Mouse (Mus musculus) neural tube, embryonic 12.5 days (tissue): ENCODE data around the gene Ppp4r2. TPM values are rescaled to one million over a fixed set of nuclear protein-coding genes. Genes with fewer than 3 reads are reported as not detected.

ENCODE experiments used
- ATAC-seq: fragments of 200-750 bp; cut with Nextera tagmentation; 2 replicates; pipeline ENCODE4 v1.8.0; 2017; ENCODE audit warnings: low read depth, mild to moderate bottlenecking, moderate TSS enrichment, moderate library complexity; ENCODE audit not compliant: low FRiP score
- H3K27ac ChIP-seq: fragments of 300-500 bp; sonication (generic); 2 replicates; pipeline ENCODE4 v1.5.1; 2016
- H3K27me3 ChIP-seq: fragments of 300-500 bp; sonication (generic); replicated peaks from 2 replicates; pipeline ENCODE4 v1.6.1; 2016; ENCODE audit warnings: mild to moderate bottlenecking
- H3K36me3 ChIP-seq: fragments of 300-500 bp; sonication (generic); 2 replicates; pipeline ENCODE4 v1.6.1; 2016; ENCODE audit warnings: mild to moderate bottlenecking
- H3K4me1 ChIP-seq: fragments of 300-500 bp; sonication (generic); 2 replicates; pipeline ENCODE4 v1.6.1; 2016
- H3K4me2 ChIP-seq: fragments of 300-500 bp; sonication (generic); replicated peaks from 2 replicates; pipeline ENCODE4 v1.6.1; 2016; ENCODE audit warnings: mild to moderate bottlenecking
- H3K4me3 ChIP-seq: fragments of 300-500 bp; sonication (generic); 2 replicates; pipeline ENCODE4 v1.5.1; 2016
- H3K9ac ChIP-seq: fragments of 300-500 bp; sonication (generic); 2 replicates; pipeline ENCODE4 v1.6.1; 2016; ENCODE audit warnings: mild to moderate bottlenecking
- H3K9me3 ChIP-seq: fragments of 300-500 bp; sonication (generic); 2 replicates; pipeline ENCODE4 v1.6.1; 2016; ENCODE audit warnings: mild to moderate bottlenecking
- WGBS: fragments of 180-500 bp; shearing (Covaris S2); methylation state at CpG from one replicate; pipeline ENCODE4 v1.1.7; 2016; 5-methylcytosine and 5-hydroxymethylcytosine counted together
- polyA plus RNA-seq: library from polyadenylated mRNA; unstranded; fragments of >200 nt; fragmentation: Nextera tagmentation; extraction: Ambion mirVana; gene quantifications from 2 replicates; pipeline ENCODE4 v1.2.1, GENCODE M21; 2016

Gene Ppp4r2
- polyA plus RNA-seq, 1 experiment from 2014 or later: 25.2 TPM

DNA sequence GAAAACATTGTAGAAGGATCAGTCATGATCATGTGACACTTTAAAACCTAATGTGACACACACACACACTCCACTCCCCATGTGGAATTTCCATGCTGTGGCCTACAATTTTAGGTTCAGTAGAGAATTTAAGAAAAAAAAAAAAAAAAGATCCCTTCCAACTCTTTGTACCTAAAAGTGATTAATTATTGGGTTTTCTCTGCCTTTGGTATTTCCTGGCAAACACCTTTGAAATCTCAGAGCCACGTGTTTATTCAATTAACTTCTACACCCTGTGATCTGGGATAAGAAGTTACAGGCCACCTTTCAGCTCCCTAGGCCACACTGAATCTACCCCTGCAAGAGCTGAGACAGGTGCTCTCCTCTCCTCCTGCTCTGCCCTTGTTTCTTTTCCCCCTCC, 25.7 kb upstream of the Ppp4r2 start:
- H3K4me1 ChIP-seq: no peaks in the 10 kb centered on the region
- ATAC-seq: no peak
- H3K9ac ChIP-seq: no peak overlapping the region
- H3K4me2 ChIP-seq: no peak overlapping the region
- H3K4me3 ChIP-seq: no peak overlapping the region
- WGBS: 69% methylated on average over 1 of the region's 1 CpGs
- no peaks in the 10 kb centered on the region for H3K36me3 ChIP-seq
- no peaks in the 10 kb centered on the region for H3K27me3 ChIP-seq
- H3K27ac ChIP-seq: no peak overlapping the region
- H3K9me3 ChIP-seq: no peaks in the 10 kb centered on the region

DNA sequence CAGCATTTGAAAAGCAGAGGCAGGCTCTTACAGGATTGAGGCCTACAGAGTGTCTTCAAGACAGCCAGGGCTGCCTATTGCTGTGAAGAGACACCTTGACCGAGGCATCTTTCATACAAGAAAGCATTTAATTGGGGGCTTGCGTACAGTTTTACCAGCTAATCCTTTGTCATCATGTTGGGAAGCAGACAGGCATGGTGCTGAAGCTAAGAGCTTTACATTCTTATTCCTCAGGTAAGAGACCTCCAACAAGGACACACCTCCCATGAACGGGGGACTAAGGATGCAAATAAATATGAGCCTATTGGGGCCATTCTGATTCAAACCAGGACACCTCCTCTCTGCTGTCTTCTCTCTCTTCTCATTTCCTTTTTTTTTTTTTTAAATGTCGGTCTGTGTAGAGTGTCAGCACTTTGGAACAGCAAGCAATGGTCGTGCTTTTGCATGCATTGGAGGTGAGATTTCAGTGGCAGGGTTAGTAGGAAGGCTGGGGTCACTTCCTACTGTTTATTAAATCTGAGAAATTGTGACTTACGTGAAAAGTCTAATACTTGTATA, 25.1 kb upstream of the Ppp4r2 start:
- WGBS: 93% methylated on average over 6 of the region's 6 CpGs
- Histone ChIP-seq H3K4me3 (no peak overlapping the region), H3K9me3 (no peaks in the 10 kb centered on the region), H3K4me1 (no peaks in the 10 kb centered on the region), H3K4me2 (no peak overlapping the region), H3K36me3 (no peaks in the 10 kb centered on the region), H3K9ac (no peak overlapping the region), H3K27me3 (no peaks in the 10 kb centered on the region), H3K27ac (no peak overlapping the region)
- ATAC-seq: no peak

DNA sequence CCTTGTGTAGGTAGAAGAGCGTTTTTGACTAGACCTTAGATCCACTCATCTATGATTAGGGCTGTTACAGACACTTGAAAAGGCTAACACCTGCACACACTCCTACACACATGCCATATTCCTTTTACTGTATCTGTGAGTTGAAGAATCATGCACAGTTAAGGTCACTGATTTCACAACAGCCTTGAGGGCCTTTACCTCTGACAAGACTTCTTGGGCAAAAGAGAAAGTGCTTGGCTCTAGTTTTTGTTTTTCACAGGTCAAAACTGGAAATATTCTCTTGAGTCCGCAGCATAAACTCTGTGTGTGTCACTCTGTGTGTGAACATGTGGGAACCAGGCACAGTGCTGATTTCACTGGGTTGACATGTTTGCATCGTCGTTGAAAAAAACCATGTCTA, 23.3 kb upstream of the Ppp4r2 start:
- Histone ChIP-seq H3K27me3 (no peaks in the 10 kb centered on the region), H3K4me3 (no peak overlapping the region), H3K9me3 (no peaks in the 10 kb centered on the region), H3K36me3 (no peaks in the 10 kb centered on the region), H3K4me1 (no peaks in the 10 kb centered on the region), H3K27ac (no peak overlapping the region), H3K4me2 (no peak overlapping the region), H3K9ac (no peak overlapping the region)
- no peak for ATAC-seq
- 96% methylated on average over 4 of the region's 4 CpGs for WGBS

DNA sequence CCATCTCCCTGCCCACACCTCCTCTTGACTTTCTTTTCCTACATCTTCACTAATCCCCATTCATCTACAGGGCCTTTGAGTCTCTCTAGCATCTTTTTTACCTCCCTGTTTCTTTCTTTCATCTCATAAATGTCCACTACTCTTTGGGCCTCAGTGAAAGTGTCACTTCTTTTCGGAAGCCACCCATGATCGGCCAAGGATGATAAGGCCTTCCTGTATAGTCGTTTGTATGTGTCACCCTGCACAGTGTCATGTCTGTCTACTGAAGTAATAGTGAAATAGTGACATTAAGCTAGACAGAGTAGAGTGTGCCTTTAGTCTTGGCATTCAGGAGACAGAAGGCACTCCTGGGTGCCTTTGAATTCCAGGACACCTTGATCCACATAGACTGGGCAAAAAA, 21.7 kb upstream of the Ppp4r2 start:
- no peak overlapping the region for H3K9ac ChIP-seq
- no peaks in the 10 kb centered on the region for H3K4me1 ChIP-seq
- no peak overlapping the region for H3K4me2 ChIP-seq
- 96% methylated on average over 3 of the region's 3 CpGs for WGBS
- no peak overlapping the region for H3K27ac ChIP-seq
- no peaks in the 10 kb centered on the region for H3K36me3 ChIP-seq
- no peaks in the 10 kb centered on the region for H3K27me3 ChIP-seq
- no peaks in the 10 kb centered on the region for H3K9me3 ChIP-seq
- H3K4me3 ChIP-seq: no peak overlapping the region
- ATAC-seq: no peak

DNA sequence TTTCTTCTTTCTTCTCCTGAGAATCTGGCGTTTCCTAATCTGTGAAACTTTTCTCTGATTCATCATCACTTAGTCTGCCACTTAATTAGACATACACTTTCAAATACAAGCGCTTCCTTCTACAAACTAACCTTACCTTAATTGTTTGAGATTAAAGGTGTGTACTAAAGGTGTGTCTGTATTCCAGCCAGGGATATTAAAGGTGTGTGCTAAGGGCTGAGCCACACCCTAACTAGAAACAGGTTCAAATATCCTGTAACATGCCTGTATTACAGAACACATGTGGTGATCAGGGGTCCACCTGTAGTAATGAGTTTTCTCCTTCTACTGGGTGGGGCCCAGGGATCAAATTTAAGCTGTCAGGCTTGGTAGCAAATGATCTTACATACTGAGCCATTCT, 12.1 kb upstream of the Ppp4r2 start:
- H3K27me3 ChIP-seq: no peaks in the 10 kb centered on the region
- no peak overlapping the region for H3K9ac ChIP-seq
- no peak overlapping the region for H3K27ac ChIP-seq
- WGBS: 92% methylated on average over 2 of the region's 2 CpGs
- no peak overlapping the region for H3K4me2 ChIP-seq
- no peak for ATAC-seq
- H3K4me3 ChIP-seq: no peak overlapping the region
- no peaks in the 10 kb centered on the region for H3K36me3 ChIP-seq
- H3K9me3 ChIP-seq: no peaks in the 10 kb centered on the region
- no peaks in the 10 kb centered on the region for H3K4me1 ChIP-seq

DNA sequence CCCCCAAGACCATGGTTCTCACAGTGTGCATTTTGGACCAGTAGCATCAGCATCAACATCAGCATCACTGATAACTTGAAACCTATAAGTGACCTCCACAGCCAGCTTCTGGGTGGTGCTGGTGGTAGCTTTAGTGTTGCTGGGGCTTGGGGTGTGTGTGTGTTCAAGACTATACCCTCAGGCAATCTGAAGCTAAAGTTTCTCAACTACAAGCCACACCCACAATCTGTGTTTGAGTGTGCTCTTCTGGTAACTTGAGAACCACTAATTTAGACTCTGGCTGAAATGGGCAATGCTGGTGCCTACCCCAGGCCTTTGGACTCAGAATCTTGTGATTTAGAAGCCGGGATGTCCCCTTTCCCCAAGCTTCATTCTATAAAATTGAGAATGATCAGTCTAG, 10.1 kb upstream of the Ppp4r2 start:
- no peak for ATAC-seq
- no peak overlapping the region for H3K9ac ChIP-seq
- H3K27me3 ChIP-seq: no peaks in the 10 kb centered on the region
- H3K36me3 ChIP-seq: no peaks in the 10 kb centered on the region
- H3K9me3 ChIP-seq: no peaks in the 10 kb centered on the region
- 73% methylated on average over 1 of the region's 1 CpGs for WGBS
- no peaks in the 10 kb centered on the region for H3K4me1 ChIP-seq
- H3K4me3 ChIP-seq: no peak overlapping the region
- H3K4me2 ChIP-seq: no peak overlapping the region
- no peak overlapping the region for H3K27ac ChIP-seq

DNA sequence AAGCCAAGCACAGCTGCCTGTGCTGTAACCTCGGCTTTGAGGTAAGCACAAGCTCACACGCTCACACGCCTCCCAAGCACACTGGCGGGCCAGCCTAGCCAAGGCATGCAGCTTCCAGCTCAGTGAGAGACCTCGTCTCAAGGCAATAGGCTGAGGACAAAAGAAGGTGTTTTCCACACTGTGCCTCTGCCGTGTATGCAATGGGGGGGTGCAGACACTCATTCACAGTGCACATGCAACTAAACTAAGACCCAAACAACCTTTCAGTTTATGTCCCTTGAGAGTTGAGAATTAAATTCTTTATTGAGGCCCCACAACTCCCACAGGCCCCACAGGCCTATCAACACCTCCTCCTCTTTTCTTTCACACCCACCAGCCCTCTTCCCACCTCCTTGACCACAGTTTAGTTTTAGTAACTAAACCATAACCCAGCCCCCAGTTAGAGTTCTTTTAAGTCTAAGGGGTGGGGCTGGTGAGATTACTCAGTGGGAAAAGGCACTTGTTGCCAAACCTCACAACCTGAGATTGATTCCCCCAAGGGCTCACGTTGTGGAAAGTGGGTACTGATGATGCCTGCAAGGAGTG, 8.9 kb upstream of the Ppp4r2 start:
- 60% methylated on average over 7 of the region's 7 CpGs for whole genome bisulfite sequencing
- Histone ChIP-seq H3K36me3 (no peaks in the 10 kb centered on the region), H3K27ac (no peak overlapping the region), H3K27me3 (no peaks in the 10 kb centered on the region), H3K4me3 (no peak overlapping the region), H3K4me1 (no peaks in the 10 kb centered on the region), H3K4me2 (no peak overlapping the region), H3K9me3 (no peaks in the 10 kb centered on the region), H3K9ac (no peak overlapping the region)
- ATAC-seq: no peak

DNA sequence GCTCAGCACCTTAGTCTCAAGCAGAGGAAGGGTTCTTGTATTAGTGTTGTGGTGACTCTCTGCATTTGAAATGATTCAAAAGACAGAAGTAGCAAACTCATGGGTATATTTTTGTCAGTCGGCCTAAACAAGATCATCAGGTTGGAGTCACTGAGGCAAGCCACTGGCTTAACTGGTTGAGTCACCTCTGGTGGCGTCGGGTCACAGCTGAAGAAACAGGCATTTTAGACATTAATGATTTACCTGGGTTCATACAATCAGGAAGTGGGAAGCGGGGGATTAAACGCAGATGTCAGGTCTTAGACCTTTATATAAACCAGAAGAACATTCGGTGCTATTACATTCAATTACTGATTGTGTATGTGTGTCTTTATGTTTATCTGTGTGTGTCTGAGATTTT, 7.4 kb upstream of the Ppp4r2 start:
- H3K4me3 ChIP-seq: no peak overlapping the region
- no peak overlapping the region for H3K27ac ChIP-seq
- WGBS: 88% methylated on average over 6 of the region's 6 CpGs
- no peak overlapping the region for H3K4me2 ChIP-seq
- no peaks in the 10 kb centered on the region for H3K9me3 ChIP-seq
- H3K36me3 ChIP-seq: no peaks in the 10 kb centered on the region
- no peaks in the 10 kb centered on the region for H3K4me1 ChIP-seq
- no peak overlapping the region for H3K9ac ChIP-seq
- ATAC-seq: no peak
- H3K27me3 ChIP-seq: no peaks in the 10 kb centered on the region

DNA sequence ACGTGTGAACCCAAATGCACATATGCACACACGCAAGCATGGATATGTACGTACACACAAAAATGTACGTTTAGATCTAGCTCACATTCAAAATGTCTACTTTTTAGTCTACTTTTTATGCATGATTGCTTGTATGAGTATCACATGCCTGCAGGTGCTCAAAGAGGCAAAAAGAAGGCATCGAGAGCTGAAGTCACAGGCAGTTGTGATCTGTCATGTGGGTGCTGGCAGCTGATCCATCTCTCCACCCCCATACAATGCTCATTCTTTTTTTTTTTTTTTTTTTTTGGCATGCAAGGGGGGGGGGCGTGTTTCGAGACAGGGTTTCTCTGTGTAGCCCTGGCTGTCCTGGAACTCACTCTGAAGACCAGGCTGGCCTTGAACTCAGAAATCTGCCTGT, 4.9 kb upstream of the Ppp4r2 start:
- H3K4me3 ChIP-seq: no peak overlapping the region
- no peak for ATAC-seq
- H3K4me1 ChIP-seq: no peaks in the 10 kb centered on the region
- H3K4me2 ChIP-seq: no peak overlapping the region
- H3K27me3 ChIP-seq: no peaks in the 10 kb centered on the region
- H3K9ac ChIP-seq: no peak overlapping the region
- 92% methylated on average over 7 of the region's 7 CpGs for WGBS
- H3K36me3 ChIP-seq: no peaks in the 10 kb centered on the region
- no peak overlapping the region for H3K27ac ChIP-seq
- H3K9me3 ChIP-seq: no peaks in the 10 kb centered on the region

DNA sequence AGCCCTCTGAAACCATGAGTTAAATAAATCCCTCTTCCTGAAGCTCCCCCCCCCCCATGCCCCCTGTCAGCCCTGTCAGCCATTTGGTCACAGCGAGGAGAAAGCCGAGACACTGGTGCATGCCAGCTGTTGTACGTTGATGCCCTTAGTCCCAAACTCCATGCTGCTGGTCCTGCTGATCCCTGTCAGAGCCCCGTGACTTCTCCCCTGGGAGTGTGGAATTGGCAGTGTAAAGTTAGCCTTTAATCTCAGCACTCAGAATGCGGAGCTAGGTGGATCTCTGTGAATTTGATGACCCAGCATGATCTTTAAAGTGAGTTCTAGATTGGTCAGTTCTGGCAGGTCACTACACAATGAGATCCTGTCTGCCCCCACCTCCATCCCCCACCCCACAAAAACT, 3.7 kb upstream of the Ppp4r2 start:
- H3K27me3 ChIP-seq: no peaks in the 10 kb centered on the region
- WGBS: 85% methylated on average over 5 of the region's 5 CpGs
- peaks cover 4% of the 10 kb centered on the region for H3K4me1 ChIP-seq
- no peak overlapping the region for H3K4me3 ChIP-seq
- no peak overlapping the region for H3K9ac ChIP-seq
- no peaks in the 10 kb centered on the region for H3K36me3 ChIP-seq
- no peak overlapping the region for H3K27ac ChIP-seq
- no peak overlapping the region for H3K4me2 ChIP-seq
- H3K9me3 ChIP-seq: no peaks in the 10 kb centered on the region
- ATAC-seq: no peak

DNA sequence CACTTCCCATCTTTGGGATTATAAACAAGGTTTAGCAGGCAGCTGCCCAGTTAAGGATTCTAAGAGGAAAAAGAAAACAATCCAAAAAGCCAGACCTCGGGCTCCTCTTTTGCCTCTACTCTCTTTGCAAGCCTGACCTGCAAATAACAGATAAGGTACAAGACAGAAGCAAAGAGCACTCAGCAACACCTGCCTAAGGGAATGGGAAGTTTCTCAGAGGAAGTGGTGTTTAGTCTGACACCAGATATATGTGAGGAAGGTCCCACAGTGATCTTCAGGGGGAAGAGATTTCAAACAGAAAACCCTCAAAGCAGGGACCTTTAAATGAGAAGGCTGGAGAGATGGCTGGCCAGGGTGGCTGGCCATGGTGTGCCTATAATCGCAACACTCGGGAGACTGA, 2.2 kb upstream of the Ppp4r2 start:
- H3K4me3 ChIP-seq: no peak overlapping the region
- no peak overlapping the region for H3K27ac ChIP-seq
- no peaks in the 10 kb centered on the region for H3K9me3 ChIP-seq
- no peak overlapping the region for H3K4me2 ChIP-seq
- no peaks in the 10 kb centered on the region for H3K27me3 ChIP-seq
- H3K9ac ChIP-seq: no peak overlapping the region
- H3K36me3 ChIP-seq: peaks cover 9% of the 10 kb centered on the region
- peaks cover 14% of the 10 kb centered on the region for H3K4me1 ChIP-seq
- 87% methylated on average over 3 of the region's 3 CpGs for WGBS
- no peak for ATAC-seq

DNA sequence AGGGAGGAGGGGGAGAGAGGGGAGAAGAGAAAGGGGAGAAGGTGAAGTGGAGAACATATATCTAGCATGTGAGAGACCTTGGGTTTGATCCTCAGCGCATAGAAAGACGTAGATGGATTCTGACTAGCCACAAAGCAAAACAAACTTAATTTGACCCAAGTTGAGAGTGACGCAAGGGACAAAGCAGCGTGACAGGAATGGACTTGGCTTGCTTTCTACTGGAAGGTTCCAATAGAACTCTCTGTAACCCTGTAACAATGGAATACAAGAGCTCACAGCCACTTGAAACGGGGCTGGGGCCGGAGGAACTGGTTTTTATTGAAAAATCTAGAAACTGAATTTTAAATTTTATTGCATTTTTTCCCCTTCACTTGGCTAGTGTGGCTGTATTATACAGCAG, 1.7 kb upstream of the Ppp4r2 start:
- Histone ChIP-seq H3K36me3 (peaks cover 15% of the 10 kb centered on the region), H3K27me3 (no peaks in the 10 kb centered on the region), H3K4me2 (no peak overlapping the region), H3K9ac (no peak overlapping the region), H3K4me1 (peaks cover 14% of the 10 kb centered on the region), H3K4me3 (no peak overlapping the region), H3K27ac (no peak overlapping the region), H3K9me3 (no peaks in the 10 kb centered on the region)
- 94% methylated on average over 6 of the region's 6 CpGs for WGBS
- ATAC-seq: no peak

DNA sequence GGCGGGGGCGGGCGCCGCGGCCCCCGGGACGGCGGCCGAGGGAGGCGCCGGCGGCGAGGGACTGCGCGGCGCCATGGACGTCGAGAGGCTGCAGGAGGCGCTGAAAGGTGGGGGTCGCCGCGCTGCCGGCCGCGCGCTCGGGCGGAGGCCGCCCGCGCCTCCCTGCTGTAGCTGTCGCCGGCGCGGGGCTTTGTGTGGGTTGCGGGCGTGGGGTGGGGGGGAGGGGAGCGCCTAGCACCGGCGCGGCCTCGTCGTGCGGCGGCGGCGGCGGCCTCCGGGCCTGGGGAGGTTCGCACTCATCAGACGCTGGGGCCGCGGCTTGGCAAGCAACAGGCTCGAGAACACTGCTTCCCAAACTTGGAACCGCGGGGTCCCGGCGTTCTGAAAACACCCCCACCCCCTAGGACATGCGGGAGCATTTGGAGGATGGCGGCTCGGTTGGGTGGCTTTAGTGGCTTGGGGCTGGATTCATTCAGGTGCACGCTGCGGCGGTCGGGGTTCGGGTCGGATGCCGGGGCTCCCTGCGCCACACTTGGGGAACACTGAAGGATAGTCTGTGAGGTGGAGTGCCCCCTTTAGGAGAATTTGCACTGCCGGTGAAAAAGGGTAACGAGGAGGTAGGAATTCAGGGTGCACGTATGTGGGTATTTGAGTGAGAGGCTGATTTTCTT, 524 bp downstream of the Ppp4r2 start:
- peak; percentile 92 for ATAC-seq
- H3K27ac ChIP-seq: peak overlapping the region; percentile 15
- WGBS: 1% methylated on average over 62 of the region's 72 CpGs
- H3K9ac ChIP-seq: peak overlapping the region; percentile 81
- H3K4me2 ChIP-seq: peak overlapping the region; percentile 66
- no peaks in the 10 kb centered on the region for H3K27me3 ChIP-seq
- peak overlapping the region; percentile 85 for H3K4me3 ChIP-seq
- H3K36me3 ChIP-seq: peaks cover 35% of the 10 kb centered on the region
- H3K9me3 ChIP-seq: no peaks in the 10 kb centered on the region
- peaks cover 18% of the 10 kb centered on the region for H3K4me1 ChIP-seq
